Mouse (Mus musculus) adrenal gland, adult 2 months (tissue): ENCODE data around the gene 4930590J08Rik. TPM values are rescaled to one million over a fixed set of nuclear protein-coding genes. Genes with fewer than 3 reads are reported as not detected.
"Not testable (repeated sequence)": the region's sequence is repeated elsewhere in the genome, so short reads cannot be mapped to it uniquely, and the experiment has no call there.

ENCODE experiments used
- DNase-seq: peaks from one replicate; pipeline ENCODE4 v3.0.0; 2021
- long read RNA-seq: library from polyadenylated mRNA; stranded (forward); transcript quantifications from one replicate; pipeline ENCODE4 v2.0.0, GENCODE M21; 2021
- polyA plus RNA-seq: library from polyadenylated mRNA; depleted of rRNA; stranded (reverse); fragments of >200 nt; gene quantifications from 2 replicates; pipeline ENCODE4 v1.2.3, GENCODE M21; 2012; rRNA removed
- total RNA-seq, 2 experiments: library from RNA; stranded (reverse); gene quantifications; 2 replicates each; pipeline ENCODE4 v1.2.3; 2021

Gene 4930590J08Rik
- 1 to 10 TPM; 1.6 to 2.1 TPM for total RNA-seq
- 0.25 and 0.26 TPM in 2 replicates for polyA plus RNA-seq
- long read RNA-seq = 0 reads

- DNase-seq = not testable (repeated sequence)
These were observed at the start of gene 4930590J08Rik for GRCm38 (mm10) chr6:91902509-91902908. 4930590J08Rik (plus strand) TSS chr6:91902809.

- no peak for DNase-seq
These were observed 44.3 kb upstream of the 4930590J08Rik start for GRCm38 (mm10) chr6:91858339-91858738.

GRCm38 (mm10) chr6:91862848-91863247 lies 39.8 kb upstream of the 4930590J08Rik start:
- no peak for DNase-seq

DNA sequence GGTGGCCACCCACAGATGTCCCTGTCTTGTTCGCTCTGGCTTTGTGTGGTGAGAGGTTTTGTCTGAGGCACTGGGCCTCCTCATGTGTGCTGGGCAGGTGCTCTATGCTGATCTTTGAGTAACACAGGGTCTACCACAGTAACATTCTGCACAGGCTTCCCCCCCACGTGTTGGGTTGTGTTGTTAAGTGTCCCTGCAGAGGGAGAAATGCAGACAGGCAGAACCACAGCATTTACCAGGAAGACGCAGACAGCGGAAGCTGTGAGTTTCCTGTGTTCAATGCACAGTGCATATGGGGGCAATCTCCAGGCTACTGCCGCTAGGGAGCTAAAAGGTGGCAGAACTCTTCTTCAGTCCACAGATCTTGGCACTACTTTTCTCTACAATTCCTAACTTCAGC lies 38.0 kb upstream of the 4930590J08Rik start:
- DNase-seq = no peak

DNA sequence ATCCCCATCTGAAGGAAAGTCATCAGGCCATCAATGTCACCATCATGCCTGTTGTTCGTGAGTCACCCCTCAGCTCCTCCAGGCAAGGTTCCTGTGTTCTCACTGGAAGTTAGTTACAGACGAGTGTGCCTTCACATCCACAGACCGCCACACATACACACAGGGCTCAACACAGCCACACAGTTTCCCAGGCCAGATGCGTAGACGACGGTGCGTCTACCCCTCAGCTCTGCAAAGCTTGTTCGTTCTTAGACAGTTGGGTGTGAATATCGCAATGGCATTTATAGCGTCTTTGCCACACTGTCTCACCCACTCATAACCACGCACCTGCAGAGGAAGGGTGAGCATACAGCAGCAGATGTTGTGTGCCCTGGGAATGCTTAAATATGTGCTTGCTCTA lies 37.0 kb upstream of the 4930590J08Rik start:
- DNase-seq = peak; percentile 38

- peak; percentile 83 for DNase-seq
These were observed 34.5 kb upstream of the 4930590J08Rik start for GRCm38 (mm10) chr6:91868091-91868490.

- peak; percentile 76 for DNase-seq
These were observed 29.8 kb upstream of the 4930590J08Rik start for GRCm38 (mm10) chr6:91872781-91873180.

DNA sequence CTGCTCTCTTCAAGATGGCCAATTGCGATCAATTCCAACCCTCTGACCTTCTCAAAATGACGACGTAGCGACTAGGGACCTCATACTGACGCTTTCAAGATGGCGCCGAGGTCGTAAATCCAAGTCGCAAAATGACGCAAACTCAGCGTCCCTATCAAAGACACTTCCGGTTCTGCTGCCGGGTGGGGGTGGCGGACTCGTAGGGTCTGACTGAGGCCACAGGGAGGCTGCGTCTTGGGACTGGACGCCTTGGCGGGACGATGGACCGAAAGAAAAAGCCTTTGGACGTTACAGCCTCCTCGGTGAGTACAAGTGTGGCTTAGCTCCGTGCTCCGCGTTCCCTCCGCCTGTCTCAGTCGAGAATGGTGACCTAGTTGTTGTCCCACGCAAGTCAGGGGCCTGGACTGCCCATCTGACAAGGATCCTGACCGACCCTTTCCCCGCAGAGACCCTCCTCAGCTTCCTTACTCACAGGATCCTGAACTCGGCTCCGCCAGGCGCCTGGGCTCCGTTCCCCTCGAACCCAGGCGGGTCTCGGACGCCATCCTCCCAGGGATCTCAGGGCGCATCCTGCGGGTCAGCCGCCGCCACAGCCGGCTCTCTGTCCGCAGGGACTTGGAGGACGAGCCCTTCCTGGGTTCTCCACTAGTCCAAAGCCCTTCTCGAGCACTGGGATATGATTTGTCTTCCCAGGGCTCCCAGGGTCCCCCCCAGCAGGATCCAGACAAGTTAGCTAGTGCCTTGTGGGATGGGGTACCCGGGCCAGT lies 24.5 kb upstream of the 4930590J08Rik start, which contains the start of gene Ccdc174:
Gene Ccdc174 (plus strand): TSS at position 169 of the 767 bp plus-strand sequence.
- DNase-seq = peak; percentile 94

GRCm38 (mm10) chr6:91883859-91884258 lies 18.8 kb upstream of the 4930590J08Rik start:
- DNase-seq = no peak

DNA sequence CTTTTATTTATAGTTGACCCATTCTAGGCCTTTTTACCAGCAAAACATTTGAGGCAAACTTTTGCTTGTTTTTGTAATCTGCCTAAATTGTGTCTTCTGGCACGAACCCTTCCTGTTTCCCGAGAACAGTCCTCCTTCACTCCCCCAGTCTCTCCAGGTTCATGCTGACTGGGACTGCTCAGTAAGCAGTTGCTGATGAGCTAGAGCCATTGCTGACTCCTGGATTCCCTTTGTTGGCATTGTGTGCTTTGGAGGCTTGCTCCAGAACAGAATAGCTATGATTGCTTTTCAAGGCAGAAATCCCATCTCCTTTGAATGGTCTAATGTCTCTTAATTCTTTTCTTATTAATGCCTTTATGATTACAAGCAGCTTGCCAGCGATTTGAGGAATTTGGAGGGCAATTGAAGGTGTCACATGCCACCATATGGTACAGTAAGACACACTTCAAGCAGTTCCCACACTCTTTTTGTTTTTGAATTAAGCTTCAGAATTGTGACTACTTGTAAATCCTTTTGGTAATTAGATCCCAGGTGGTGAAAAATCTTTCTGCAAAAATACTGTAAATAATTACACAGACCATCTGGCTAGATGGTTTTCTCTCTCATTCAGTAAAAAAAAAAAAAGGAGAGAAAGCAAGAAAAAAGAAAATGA lies 13.2 kb upstream of the 4930590J08Rik start:
- no peak for DNase-seq

- no peak for DNase-seq
These were observed 12.0 kb upstream of the 4930590J08Rik start for GRCm38 (mm10) chr6:91890615-91891014.

GRCm38 (mm10) chr6:91891776-91892175 lies 10.8 kb upstream of the 4930590J08Rik start:
- DNase-seq = peak; percentile 77

GRCm38 (mm10) chr6:91896783-91897182 lies 5.8 kb upstream of the 4930590J08Rik start:
- DNase-seq = no peak

DNA sequence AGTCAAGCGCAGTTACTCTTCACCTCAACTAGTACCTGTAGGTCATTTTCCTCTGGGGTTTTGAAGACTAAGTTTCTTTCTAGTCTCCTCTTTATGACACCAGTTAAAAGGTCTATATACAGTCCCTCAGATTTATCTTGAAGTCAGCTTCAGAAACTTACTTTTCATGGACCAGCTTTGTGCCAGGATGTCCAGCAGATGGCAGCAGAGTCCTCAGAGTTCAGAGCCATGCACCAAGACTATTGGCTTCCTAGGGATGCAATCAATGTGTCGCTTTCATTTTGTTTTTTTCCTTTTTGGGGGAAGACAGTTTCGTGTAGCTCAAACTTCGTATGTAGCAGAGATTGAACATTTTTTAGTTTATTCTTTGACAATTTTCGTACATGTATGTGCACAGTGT lies 1.1 kb upstream of the 4930590J08Rik start:
- DNase-seq = peak; percentile 70

DNA sequence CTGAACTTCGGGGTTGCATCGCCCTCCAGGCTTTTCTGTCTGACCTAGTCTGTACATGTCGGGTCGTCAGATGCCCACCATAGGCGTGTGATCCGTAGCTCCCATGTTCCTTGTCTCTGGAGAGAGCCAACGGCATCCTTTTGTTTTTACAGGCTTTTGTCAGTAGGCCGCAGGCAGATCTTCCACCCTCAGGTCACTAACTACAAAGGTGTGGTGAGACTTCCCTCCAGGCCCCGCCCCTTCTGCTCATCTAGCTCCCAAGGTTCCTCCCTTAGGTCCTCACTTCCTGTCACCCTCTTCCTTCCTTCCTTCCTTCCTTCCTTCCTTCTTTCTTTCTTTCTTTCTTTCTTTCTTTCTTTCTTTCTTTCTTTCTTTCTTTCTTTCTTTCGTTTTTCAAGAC lies 11.4 kb downstream of the 4930590J08Rik start:
- DNase-seq = no peak

GRCm38 (mm10) chr6:91917286-91917685 lies 14.7 kb downstream of the 4930590J08Rik start:
- DNase-seq = no peak

DNA sequence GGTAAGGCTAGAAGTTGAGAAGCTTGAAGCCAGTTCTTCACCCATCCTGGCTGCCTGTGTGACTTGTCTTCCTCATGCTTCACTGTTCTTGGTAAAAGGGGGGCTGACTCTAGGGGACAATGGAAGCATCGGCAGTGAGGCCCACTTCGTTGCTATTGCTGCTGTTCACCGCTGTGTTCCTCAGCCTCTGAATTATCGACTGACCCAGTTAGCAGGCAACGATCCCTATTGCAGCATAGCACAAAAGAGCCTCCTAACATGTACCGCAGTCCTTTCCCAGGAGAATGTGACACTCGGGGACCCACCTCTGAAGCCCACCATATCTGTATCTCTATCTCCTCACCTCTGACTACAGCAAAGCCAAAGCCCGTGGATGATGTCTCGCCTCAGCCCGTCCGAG lies 15.1 kb downstream of the 4930590J08Rik start:
- no peak for DNase-seq

DNA sequence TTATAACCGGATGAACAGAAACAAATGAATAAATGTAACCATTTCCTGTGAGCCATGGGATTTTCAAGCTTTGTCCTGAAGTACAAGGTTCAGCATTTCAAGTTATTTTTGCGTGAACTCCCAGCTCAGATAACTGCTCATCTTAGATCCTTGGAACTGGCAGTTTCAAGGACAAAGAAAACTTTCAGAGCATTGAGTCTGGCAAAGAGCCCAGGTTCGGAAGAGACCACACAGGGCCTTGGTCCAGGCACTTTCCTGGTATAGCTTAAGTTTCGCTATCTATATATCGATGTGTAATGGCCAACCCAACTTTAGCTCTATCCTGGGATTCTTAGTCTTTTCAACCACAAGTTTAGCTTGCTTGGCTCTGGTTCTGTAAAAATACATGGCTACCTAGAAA lies 28.6 kb downstream of the 4930590J08Rik start:
- DNase-seq = peak; percentile 64

- DNase-seq = no peak
These were observed 35.9 kb downstream of the 4930590J08Rik start for GRCm38 (mm10) chr6:91938491-91938890.

DNA sequence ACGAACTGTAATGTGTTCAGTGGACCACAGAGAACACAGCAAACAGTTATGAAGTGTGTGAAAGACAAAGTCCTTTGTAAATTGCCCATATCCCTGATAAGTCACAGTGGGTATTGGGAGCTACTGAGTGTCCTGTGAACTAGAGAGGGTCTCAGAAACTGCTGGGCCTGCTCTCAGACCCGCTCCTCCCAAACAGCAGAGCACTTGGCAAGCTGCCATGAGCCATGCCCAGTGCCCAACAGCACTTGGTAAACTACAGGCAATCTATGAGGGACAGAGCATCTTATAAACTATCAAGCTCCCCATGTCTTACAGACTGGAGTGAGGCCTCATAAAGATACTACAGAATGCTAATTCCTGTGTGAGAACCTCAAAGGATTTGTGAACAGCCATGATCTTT lies 45.8 kb downstream of the 4930590J08Rik start:
- no peak for DNase-seq

- not testable (repeated sequence) for DNase-seq
These were observed 55.4 kb downstream of the 4930590J08Rik start for GRCm38 (mm10) chr6:91958015-91958414.

- peak; percentile 58 for DNase-seq
These were observed 57.6 kb downstream of the 4930590J08Rik start for GRCm38 (mm10) chr6:91960028-91960811.
